Mouse (Mus musculus): ENCODE measurements at regions not wholly inside any gene's neighbourhood (a gene's known extent, or its start where the extent isn't known, plus 50 kb on each side); places are given as distances from the start of the nearest gene placed in this dataset.

GRCm38 (mm10) chr3:151332688-151333452, 104.8 kb upstream of the Adgrl4 start:
- DNase-seq (ENCODE audit: extremely low read depth, low read depth, low spot score) = no peak

GRCm38 (mm10) chr3:151333867-151334341, 103.8 kb upstream of the Adgrl4 start:
- no peak for DNase-seq (ENCODE audit: extremely low read depth, low read depth, low spot score)

DNA sequence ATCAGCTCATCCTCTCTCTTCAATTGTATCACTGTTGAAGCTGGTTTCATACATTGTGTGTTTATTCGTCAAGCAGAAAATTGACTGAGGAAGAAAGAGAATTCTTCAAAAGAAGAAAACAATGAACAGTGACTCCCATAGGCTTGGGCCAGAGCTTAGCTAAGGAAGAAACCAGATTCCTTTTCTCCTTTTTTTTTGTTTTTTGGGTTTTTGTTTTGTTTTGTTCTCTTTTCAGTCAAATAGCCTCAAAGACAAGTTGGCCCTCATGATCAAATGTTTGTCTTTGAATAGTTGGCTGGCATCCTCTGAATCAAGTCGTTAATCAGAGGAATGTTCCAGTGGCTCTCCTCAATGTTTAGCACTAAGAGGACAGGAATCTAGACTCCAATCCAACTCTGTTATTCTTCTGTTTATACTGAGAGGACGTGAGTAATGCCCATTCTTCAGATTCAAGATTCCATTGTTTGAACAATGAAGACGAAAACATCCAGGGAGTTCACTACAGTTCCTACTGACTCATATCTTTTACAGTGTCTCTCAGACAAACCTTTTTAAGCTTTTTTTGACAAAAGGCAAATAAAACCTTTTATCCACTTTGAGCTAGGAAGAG, 86.1 kb upstream of the Adgrl4 start:
- no peak for DNase-seq (ENCODE audit: extremely low read depth, low read depth, low spot score)

- DNase-seq (ENCODE audit: extremely low read depth, low read depth, low spot score) = no peak
Observed at GRCm38 (mm10) chr3:151366302-151366701, 71.4 kb upstream of the Adgrl4 start.

GRCm38 (mm10) chr3:151366707-151367306, 70.9 kb upstream of the Adgrl4 start:
- DNase-seq (ENCODE audit: extremely low read depth, low read depth, low spot score) = no peak

GRCm38 (mm10) chr3:151383326-151384019, 54.2 kb upstream of the Adgrl4 start:
- DNase-seq (ENCODE audit: extremely low read depth, low read depth, low spot score) = no peak

DNA sequence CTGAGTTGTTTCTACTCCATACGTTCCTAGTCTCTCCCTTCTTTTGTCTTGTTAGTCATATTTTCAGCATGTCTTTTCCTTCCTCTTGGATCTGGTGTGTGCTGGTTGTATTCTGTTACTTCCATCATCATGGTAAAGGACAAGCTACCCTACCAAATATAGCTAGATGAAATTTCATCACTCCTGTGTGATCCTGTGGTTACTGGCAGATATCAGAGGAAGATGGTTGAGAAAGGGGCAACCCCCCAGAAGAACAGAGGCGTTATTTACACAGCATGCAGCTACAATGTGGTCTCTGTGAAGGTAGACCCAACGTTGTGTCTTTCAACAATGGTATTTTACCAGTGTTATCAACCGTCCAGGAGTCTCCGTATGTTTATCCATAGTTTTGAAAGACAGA, 52.8 kb upstream of the Adgrl4 start:
- no peak for DNase-seq (ENCODE audit: extremely low read depth, low read depth, low spot score)

DNA sequence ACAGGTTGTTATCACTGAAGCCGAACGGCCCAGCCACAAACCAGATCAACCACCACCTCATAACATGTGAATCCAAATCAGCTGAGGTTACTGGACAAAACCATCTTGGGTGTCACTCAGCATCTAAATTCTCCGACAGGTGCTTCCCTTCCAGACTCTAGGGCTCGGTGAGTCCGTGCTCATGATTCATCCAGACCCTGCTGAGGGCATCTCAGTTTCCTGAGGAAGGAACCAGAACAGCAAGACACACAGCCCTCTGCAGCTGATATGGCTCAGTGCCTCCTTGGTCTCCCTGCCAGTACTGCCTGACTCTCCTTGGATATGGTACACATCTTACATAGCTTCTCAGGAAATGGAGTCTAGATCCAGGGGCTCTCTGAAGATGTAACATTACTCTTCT, 51.6 kb upstream of the Adgrl4 start:
- no peak for DNase-seq (ENCODE audit: extremely low read depth, low read depth, low spot score)
